In the genomic region with DNA sequence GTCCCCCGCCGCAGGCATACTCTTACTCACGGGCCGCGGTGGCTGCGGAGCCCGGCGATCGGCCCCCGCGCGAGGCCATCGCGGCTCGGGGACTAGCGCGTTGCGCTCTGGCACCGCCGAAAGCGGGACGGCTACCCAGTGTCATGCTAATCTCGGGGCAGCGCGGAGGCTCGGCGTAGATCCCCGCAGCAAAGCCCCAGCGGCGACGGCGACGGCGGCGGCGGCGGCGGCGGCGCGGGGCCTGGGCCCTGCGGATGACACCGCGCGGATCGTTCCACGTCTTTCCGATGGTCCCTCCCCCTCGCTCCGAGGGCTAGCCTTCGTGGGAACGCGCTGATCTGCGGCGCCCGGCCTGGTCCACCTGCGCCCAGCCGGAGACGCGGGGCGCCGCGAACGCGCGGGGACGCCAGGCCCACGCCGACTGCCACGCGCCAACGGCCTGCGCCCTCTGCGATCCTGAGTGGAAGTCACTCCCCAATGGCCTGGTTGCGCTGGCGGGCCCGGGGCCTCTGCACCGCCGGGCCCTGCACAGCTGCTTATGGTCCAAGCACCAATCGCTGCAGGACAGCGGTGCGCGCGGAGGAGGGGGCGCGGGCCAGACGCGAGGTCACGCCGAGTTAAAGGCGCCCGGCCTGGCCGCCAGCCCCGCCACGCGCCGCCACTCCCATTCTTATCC, we compare ENCODE assay signal across 8 mouse cellular contexts.
A peak's percentile ranks its signal among the peaks of the same experiment; 100 is the strongest.
DNase-seq lines count a peak whose midpoint lies in the region; ATAC-seq lines count a peak whose summit lies in the region.

No protein-coding gene starts in this region.

- peak overlapping the region; percentile 71 for H3K4me3 ChIP-seq in lung, embryonic 15.5 days

- peak; percentile 71 for DNase-seq in ZHBTc4 (ENCODE audit: low read depth, low spot score)
- peak; percentile 85 to 87 for DNase-seq in cerebellum, postnatal 10 days
- peak; percentile 57 to 67 for DNase-seq in frontal cortex, postnatal 10 days (ENCODE audit: low spot score in 2 of 2)
- peak; percentile 79 for DNase-seq in heart, postnatal 4 days
- peak; percentile 58 for DNase-seq in layer of hippocampus, adult 9-11 months
- peak; percentile 90 for DNase-seq in retina, postnatal 1 day
- no peak for DNase-seq in spleen, adult 12 weeks (ENCODE audit: low spot score)

- no peaks in the 10 kb centered on the region for H3K9me3 ChIP-seq in lung, embryonic 15.5 days

- peak overlapping the region; percentile 74 for H3K9ac ChIP-seq in lung, embryonic 15.5 days

- H3K4me1 ChIP-seq in lung, embryonic 15.5 days, result peaks cover 24% of the 10 kb centered on the region

- under 1% methylated on average over 85 of the region's 97 CpGs for WGBS in lung, embryonic 15.5 days

- H3K27ac ChIP-seq in lung, embryonic 15.5 days, result peak overlapping the region; percentile 65

- H3K27me3 ChIP-seq in lung, embryonic 15.5 days, result peaks cover 6% of the 10 kb centered on the region; the same call in 1 of the 2 replicates

- H3K36me3 ChIP-seq in lung, embryonic 15.5 days, result no peaks in the 10 kb centered on the region

- H3K4me2 ChIP-seq in lung, embryonic 15.5 days, result peak overlapping the region; percentile 99

- peak; percentile 85 for ATAC-seq in lung, embryonic 15.5 days (ENCODE audit: borderline replicate concordance, extremely low read depth, low FRiP score, low TSS enrichment)
